Mouse (Mus musculus): ENCODE data around the gene Hira. TPM values are rescaled to one million over a fixed set of nuclear protein-coding genes. Genes with fewer than 3 reads are reported as not detected.

The Hira gene
- polyA plus RNA-seq, 1 experiment from 2014 or later: 8.0 TPM

Other genes with a start within 250 kb of the Hira start
- gene Sept5, start 247.1 kb upstream of the Hira start, polyA plus RNA-seq (2015; fragmentation: Nextera tagmentation; extraction: Ambion mirVana): 8.4 and 8.5 TPM in 2 replicates
- 32.1 and 38.8 TPM in 2 replicates for gene Cldn5, start 100.2 kb upstream of the Hira start, polyA plus RNA-seq (2015; fragmentation: Nextera tagmentation; extraction: Ambion mirVana)
- gene Ufd1, start 65.3 kb upstream of the Hira start, polyA plus RNA-seq (2015; fragmentation: Nextera tagmentation; extraction: Ambion mirVana): 67.9 and 75.5 TPM in 2 replicates
- 37.6 and 39.2 TPM in 2 replicates for gene Cdc45, start 65.0 kb upstream of the Hira start, polyA plus RNA-seq (2015; fragmentation: Nextera tagmentation; extraction: Ambion mirVana)
- gene 2510002D24Rik, start 40.5 kb upstream of the Hira start, polyA plus RNA-seq (2015; fragmentation: Nextera tagmentation; extraction: Ambion mirVana): 39.6 and 40.0 TPM in 2 replicates
- gene Gm28539, start 40.5 kb upstream of the Hira start, polyA plus RNA-seq (2015; fragmentation: Nextera tagmentation; extraction: Ambion mirVana): not detected in 2 replicates
- gene Mrpl40, start 175 bp upstream of the Hira start, polyA plus RNA-seq (2015; fragmentation: Nextera tagmentation; extraction: Ambion mirVana): 94.4 and 110 TPM in 2 replicates

Measured in heart, embryonic 16.5 days (tissue).